Mouse (Mus musculus): Measurements from ENCODE around the gene Gng5. TPM values are rescaled to one million over a fixed set of nuclear protein-coding genes. Genes with fewer than 3 reads are reported as not detected.

The Gng5 gene
- polyA plus RNA-seq, 3 experiments from 2014 or later, result 359 to 368 (median 360) TPM

GRCm38 (mm10) chr3:146540521-146541273, 41.1 kb downstream of the Gng5 start:
- ATAC-seq, result no peak

- ATAC-seq, result no peak
These were observed 44.0 kb downstream of the Gng5 start for GRCm38 (mm10) chr3:146543632-146544031.

- no peak for ATAC-seq
These were observed 55.2 kb downstream of the Gng5 start for GRCm38 (mm10) chr3:146554816-146555215.

Other genes starting within 250 kb of the Gng5 start
- 1 to 10 TPM in 2 of 3 experiments, under 1 TPM in 1; 0.91 to 1.3 (median 1.1) TPM for gene Ssx2ip, start 95.2 kb upstream of the Gng5 start, polyA plus RNA-seq (2017; shearing (Covaris generic))
- 10 to 100 TPM in 1 of 3 experiments, 1 to 10 TPM in 2; 5.9 to 10.2 (median 7.2) TPM for gene Ctbs, start 50.0 kb upstream of the Gng5 start, polyA plus RNA-seq (2017; shearing (Covaris generic))
- 10 to 100 TPM in 1 of 3 experiments, 1 to 10 TPM in 2; 7.9 to 10.4 (median 9.6) TPM for gene Spata1, start 54 bp upstream of the Gng5 start, polyA plus RNA-seq (2017; shearing (Covaris generic))
- gene Rpf1, start 21.6 kb downstream of the Gng5 start, polyA plus RNA-seq (2017; shearing (Covaris generic)), result 10 to 100 TPM; 47.4 to 53.6 (median 50.6) TPM
- under 1 TPM in 1 of 3 experiments, not detected in 2; 0.13 TPM for gene Uox, start 70.6 kb downstream of the Gng5 start, polyA plus RNA-seq (2017; shearing (Covaris generic))
- not detected for gene Dnase2b, start 115.8 kb downstream of the Gng5 start, polyA plus RNA-seq (2017; shearing (Covaris generic))
- not detected for gene 4930503B20Rik, start 151.5 kb downstream of the Gng5 start, polyA plus RNA-seq (2017; shearing (Covaris generic))
- under 1 TPM in 1 of 3 experiments, not detected in 2; 0.78 TPM for gene Samd13, start 185.8 kb downstream of the Gng5 start, polyA plus RNA-seq (2017; shearing (Covaris generic))